Mouse (Mus musculus): ENCODE data around the gene Sars2.

The Sars2 gene

GRCm38 (mm10) chr7:28775129-28775528 lies 33.3 kb downstream of the Sars2 start:
- DNase-seq (ENCODE audit: inconsistent age in 2 of 2, low spot score in 1 of 2): no peak

DNA sequence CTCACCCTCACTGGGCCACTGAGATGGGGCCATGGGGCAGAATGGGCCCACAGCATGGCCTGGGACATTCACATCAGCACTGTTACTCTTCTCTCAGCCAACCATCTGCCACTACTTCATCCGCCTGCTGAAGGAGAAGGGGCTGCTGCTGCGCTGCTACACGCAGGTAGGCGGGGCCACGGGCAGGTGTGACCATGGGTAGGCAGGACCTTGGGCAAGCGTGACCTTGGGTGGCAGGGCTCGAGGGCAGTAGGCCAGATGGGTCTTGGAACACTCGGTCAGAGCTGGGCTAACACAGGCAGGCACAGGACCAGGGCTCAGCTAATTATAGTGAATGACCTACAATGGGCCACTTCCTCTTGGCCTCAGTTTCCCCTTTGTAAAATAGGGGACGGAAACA lies 37.0 kb downstream of the Sars2 start:
- peak in 1 of 2 experiments; percentile 70 for DNase-seq (ENCODE audit: inconsistent age in 2 of 2, low spot score in 1 of 2)

- DNase-seq (ENCODE audit: inconsistent age in 2 of 2, low spot score in 1 of 2): peak; percentile 86 to 96
Observed at GRCm38 (mm10) chr7:28780067-28780658, 38.4 kb downstream of the Sars2 start.

- DNase-seq (ENCODE audit: inconsistent age in 2 of 2, low spot score in 1 of 2): peak; percentile 64 to 70
Observed at GRCm38 (mm10) chr7:28780857-28781256, 39.1 kb downstream of the Sars2 start.

DNA sequence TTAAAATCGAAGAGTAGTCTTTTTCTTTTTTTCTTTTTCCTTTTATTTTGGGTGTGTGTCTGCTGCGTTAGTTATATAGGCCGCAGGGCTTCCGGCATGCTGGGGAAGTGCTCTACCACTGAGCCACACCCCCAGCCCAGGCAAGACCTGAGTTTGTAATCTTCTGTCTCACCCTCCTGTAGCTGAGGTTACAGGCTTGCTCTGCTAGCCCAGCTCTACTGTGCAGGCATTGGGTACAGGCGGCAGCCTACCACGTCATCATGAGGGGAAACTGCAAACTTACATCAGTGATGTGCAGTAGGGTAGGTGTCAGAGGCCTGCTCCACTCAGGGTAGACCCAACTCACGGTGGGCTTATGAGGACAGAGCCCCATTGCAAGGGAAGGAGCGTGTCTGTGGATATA lies 39.5 kb downstream of the Sars2 start:
- DNase-seq (ENCODE audit: inconsistent age in 2 of 2, low spot score in 1 of 2): peak in 1 of 2 experiments; percentile 51

- DNase-seq (ENCODE audit: inconsistent age in 2 of 2, low spot score in 1 of 2): no peak
Observed at GRCm38 (mm10) chr7:28785161-28785560, 43.4 kb downstream of the Sars2 start.

- DNase-seq (ENCODE audit: inconsistent age in 2 of 2, low spot score in 1 of 2): no peak
Observed at GRCm38 (mm10) chr7:28787884-28788283, 46.1 kb downstream of the Sars2 start.

DNA sequence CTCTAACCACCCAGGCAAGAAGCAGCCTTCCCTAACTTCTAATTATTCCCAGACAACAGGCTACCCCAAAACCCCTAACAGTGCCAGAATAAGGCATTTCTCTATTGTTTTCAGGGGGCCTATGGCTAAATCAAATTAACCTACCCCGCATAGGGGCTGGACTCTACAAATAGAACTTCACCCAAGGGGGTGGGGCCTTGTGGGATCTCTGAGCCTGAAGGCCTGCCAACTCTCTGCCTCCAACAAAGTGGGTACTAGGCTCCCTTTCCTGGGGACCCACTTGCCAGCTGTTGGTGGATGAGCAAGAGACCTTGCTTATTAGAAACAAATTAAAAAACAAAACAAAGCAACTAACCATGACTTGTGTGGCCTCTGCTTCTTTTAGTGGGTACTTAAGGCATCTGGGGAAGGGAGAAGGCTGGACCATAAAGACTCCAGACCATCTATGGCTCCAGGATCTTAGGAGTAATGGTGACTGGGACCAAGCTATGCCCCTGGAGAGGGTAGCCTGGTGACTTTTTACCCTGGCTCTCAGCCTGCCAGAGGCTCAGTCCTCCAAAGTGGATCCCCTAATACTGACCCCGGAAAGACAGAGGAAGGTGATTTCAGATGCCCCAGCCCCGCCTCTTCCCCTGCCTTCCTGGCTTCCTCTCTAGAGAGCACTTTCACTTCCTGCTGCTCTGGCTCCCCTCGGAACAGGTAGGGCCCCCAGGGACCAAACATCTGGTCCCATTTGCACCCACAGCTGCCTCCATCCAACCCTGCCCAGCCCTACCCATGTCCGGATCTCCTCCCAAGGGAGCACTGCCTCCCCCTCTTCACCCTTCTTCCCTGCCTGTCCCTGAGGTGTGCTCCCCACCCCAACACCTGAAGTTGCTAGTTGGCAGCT lies 46.8 kb downstream of the Sars2 start, which contains the start of gene Rinl:
Rinl (plus strand) TSS at position 663 of the 889 bp plus-strand sequence.
- DNase-seq (ENCODE audit: inconsistent age in 2 of 2, low spot score in 1 of 2): peak in 1 of 2 experiments; percentile 35

DNA sequence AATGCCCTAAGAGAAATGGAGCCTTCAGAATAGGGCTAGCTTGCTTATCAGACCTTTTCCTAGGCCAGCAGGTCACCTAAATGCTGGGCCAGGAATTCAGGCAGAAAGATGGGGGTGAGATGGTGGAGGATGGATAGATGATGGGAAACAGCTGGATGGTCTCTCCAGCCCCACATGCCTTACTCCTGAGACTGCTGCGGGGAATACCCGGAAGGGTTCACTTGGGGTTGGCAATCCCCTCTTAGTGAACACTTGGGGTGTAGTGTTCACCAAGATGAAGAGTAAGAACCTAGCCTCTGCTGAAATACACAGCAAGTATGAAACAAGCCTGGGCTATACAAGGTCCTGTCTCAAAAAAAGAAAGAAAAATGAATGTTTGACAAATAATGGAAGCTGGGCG lies 47.4 kb downstream of the Sars2 start:
- DNase-seq (ENCODE audit: inconsistent age in 2 of 2, low spot score in 1 of 2): no peak

- DNase-seq (ENCODE audit: inconsistent age in 2 of 2, low spot score in 1 of 2): peak in 1 of 2 experiments; percentile 59
Observed at GRCm38 (mm10) chr7:28790066-28790806, 48.4 kb downstream of the Sars2 start.

- DNase-seq (ENCODE audit: inconsistent age in 2 of 2, low spot score in 1 of 2): peak in 1 of 2 experiments; percentile 51
Observed at GRCm38 (mm10) chr7:28791706-28792105, 49.9 kb downstream of the Sars2 start.

- peak in 1 of 2 experiments; percentile 39 for DNase-seq (ENCODE audit: inconsistent age in 2 of 2, low spot score in 1 of 2)
Observed at GRCm38 (mm10) chr7:28792391-28793185, 50.8 kb downstream of the Sars2 start.

- DNase-seq (ENCODE audit: inconsistent age in 2 of 2, low spot score in 1 of 2): peak in 1 of 2 experiments; percentile 67
Observed at GRCm38 (mm10) chr7:28793834-28794233, 52.0 kb downstream of the Sars2 start.

- DNase-seq (ENCODE audit: inconsistent age in 2 of 2, low spot score in 1 of 2): no peak
Observed at GRCm38 (mm10) chr7:28794496-28794895, 52.7 kb downstream of the Sars2 start.

GRCm38 (mm10) chr7:28795832-28796231 lies 54.0 kb downstream of the Sars2 start:
- peak in 1 of 2 experiments; percentile 61 for DNase-seq (ENCODE audit: inconsistent age in 2 of 2, low spot score in 1 of 2)

DNA sequence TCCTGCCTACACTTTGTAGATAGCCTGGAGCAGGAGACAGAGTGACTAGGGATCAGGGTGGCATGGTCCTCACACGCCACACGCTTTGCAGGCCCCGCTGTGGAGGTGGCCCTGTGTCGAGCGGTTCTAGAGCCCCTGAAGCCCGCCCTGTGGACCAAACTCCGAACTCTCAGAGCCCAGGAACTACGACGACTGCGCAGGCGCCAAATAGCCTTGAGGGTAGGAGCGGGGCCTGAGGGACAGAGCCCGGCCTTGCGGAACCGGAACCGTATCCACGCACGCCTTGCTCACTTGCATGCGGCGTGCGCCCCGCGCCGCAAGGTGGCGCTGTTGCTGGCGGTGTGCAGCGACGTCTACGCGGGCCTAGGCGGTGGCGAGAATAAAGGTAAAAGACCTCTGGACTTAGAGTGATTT lies 54.8 kb downstream of the Sars2 start:
- DNase-seq (ENCODE audit: inconsistent age in 2 of 2, low spot score in 1 of 2): peak; percentile 91 to 95

GRCm38 (mm10) chr7:28799994-28800393 lies 58.2 kb downstream of the Sars2 start:
- no peak for DNase-seq (ENCODE audit: inconsistent age in 2 of 2, low spot score in 1 of 2)

DNA sequence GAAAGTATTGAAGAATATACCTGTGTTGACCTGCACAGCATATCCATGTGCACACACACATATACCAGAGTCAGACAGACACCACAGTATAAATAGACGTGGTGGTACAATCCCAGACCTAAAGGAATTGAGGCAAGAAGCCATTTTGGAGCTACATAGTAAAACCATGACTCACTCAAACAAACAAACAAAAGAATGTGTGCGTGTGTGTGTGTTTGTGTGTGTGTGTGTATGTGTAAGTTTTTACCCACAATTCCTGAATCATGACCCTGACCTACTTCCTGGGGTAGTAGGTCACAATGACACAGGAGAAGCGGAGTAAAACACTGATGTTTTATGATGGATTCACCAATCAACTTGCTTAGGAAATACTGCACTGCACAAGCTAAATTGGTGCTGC lies 59.7 kb downstream of the Sars2 start:
- DNase-seq (ENCODE audit: inconsistent age in 2 of 2, low spot score in 1 of 2): no peak

- DNase-seq (ENCODE audit: inconsistent age in 2 of 2, low spot score in 1 of 2): peak in 1 of 2 experiments; percentile 61
Observed at GRCm38 (mm10) chr7:28801901-28802670, 60.3 kb downstream of the Sars2 start.

Data from adrenal gland, adult (tissue).